Mouse (Mus musculus) E14TG2a.4 (cell line): Measurements from ENCODE around the gene Skint6.

Experiments used
- CTCF ChIP-seq: conservative IDR thresholded peaks from 2 replicates; pipeline ENCODE4 v1.5.1; 2014; ENCODE audit warnings: low read length
- NANOG ChIP-seq: IDR thresholded peaks from 2 replicates; pipeline ENCODE4 v1.6.1; 2014; ENCODE audit warnings: borderline replicate concordance, low read length, mixed read lengths

- TF ChIP-seq CTCF (no peak), NANOG (no peak)
These were observed 496.1 kb downstream of the Skint6 start for GRCm38 (mm10) chr4:112790646-112791045.
